Mouse (Mus musculus) heart, postnatal 4 days (tissue): ENCODE measurements around the gene Zfp800. TPM values are rescaled to one million over a fixed set of nuclear protein-coding genes. Genes with fewer than 3 reads are reported as not detected.

ENCODE experiments used
- DNase-seq: peaks from one replicate; pipeline ENCODE4 v3.0.0; 2021
- total RNA-seq, 2 experiments: library from RNA; stranded (reverse); gene quantifications; 2 replicates each; pipeline ENCODE4 v1.2.3; 2021

The Zfp800 gene
- total RNA-seq, 2 experiments from 2014 or later: 11.7 to 12.5 TPM

DNA sequence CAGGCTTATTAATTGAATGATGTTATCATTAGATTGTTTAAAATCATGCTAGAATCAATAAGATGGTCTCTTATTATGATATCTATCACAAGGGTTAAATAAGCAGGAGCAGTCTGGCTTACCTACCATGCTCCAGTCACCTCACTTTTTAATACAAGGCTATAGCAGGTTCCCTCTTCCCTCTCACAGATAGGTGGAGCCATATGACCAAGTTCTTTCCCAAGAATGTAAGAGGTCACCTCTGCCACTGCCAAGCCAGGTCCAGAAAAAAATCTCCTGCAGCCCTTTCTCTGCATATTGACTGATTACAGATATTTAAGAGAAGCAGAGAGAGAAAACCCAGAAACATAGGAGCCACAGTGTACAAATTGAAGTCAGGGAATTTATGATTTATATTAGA is 88.1 kb downstream of the Zfp800 start:
- DNase-seq: peak; percentile 7

DNA sequence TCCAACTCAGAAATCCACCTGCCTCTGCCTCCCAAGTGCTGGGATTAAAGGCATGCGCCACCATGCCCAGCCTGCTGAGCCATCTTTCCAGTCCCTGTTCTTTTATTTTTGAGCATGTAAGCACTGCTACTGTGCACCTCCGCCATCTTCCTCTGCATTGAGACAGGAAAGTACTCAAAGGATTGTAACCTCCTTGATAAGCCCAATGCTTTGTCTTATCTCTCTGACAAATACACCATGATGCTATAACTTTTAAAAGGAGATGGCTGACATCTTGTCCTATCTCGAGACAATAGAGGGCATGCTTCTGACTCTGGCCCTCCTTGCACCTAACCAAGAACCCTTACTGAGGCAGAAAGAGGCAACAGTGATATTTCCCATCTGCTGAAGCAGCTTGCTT is 88.9 kb downstream of the Zfp800 start:
- no peak for DNase-seq

DNA sequence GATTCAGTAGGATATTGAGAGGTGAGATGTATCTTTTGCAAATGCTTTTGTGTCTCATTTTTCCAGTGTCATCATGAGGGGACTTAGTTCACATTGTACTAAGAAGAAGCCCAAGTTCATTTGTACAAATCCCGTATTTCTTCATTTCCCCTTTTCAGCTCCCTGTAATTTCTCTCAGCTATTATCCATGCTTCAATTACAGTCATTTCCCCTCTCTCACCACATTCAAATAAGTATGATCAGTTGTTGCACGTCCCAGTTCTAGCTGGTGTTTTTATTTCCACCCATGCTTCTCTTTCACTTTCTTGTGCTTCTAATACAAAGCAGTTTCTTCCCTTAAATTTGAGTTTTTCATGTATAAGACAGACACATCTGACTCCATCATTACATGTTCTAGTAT is 91.1 kb downstream of the Zfp800 start:
- DNase-seq: no peak

DNA sequence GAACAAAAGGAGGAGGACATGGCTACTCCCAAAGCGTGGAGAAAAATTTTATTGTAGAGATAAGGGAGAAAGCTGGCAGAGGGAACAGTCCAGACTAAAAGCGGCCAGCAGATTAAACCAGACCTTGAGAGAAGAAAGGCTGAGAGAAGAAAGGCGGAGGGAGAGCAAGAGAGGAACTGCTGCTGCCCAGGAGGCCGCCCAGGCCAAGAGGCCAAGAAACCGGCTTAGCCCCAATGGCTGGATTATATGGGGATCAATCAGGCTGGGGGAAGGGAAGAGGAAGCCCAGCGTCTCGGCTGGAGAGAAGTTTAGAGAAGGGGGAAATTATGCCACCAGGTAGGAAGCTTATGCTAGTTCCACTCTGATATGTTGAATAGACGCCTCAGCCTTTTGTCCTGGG is 101.5 kb downstream of the Zfp800 start:
- DNase-seq: no peak

DNA sequence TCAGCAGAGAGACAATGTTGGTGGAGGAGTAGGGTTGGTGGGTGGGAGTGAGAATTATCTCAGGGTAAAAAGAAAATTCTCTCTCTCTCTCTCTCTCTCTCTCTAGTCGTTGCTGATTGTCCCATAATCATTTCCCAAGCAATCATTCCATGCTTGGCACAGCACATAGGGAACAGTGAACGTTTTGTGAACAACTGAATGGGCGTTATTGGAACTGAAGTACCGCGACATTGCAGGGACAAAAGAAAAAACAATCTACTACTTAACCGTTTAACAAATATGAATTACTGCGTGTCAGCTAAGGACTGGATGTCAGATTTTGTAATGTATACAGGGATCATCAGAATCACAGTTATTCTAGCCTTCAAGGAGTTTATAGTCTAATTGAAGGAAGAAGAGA is 102.2 kb downstream of the Zfp800 start:
- no peak for DNase-seq

DNA sequence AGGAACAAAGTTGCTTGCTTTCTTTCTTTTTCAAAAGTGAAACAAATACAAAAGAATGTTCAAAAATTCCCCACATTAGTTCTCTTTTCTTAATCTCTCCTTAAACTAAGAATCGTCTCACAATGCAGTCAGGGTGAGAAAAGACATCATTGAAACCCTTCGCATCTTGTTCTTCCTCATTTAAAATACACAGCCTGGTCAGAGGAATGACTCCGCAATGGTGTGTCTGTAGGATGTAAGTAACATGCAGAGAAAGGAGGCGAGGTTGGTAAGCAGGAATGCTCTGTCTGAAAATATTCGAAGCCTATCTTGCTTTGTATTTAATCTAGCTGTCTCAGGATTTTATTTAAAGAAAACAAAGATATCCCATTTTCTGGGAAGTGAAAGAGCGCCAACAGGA is 105.0 kb downstream of the Zfp800 start:
- DNase-seq: no peak

DNA sequence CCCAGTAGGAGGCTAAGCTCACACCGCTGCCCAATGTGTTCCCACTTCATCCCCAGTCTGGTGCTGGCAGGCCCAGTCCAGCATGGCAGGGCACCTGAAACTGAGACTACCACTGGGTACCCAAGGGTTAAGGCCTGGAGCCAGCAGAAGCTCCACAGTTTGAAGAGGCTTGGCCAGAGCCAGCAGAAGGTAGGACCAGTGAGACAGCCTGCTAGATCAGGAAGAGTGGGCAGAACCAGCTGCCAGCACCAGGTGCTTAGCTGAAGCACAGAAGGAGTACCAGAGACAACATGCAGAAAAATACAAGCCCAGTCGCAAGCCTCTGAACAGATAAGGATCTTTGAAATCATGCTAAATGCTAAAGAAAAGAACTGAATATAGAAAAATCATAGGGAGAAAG is 117.9 kb downstream of the Zfp800 start:
- DNase-seq: no peak

DNA sequence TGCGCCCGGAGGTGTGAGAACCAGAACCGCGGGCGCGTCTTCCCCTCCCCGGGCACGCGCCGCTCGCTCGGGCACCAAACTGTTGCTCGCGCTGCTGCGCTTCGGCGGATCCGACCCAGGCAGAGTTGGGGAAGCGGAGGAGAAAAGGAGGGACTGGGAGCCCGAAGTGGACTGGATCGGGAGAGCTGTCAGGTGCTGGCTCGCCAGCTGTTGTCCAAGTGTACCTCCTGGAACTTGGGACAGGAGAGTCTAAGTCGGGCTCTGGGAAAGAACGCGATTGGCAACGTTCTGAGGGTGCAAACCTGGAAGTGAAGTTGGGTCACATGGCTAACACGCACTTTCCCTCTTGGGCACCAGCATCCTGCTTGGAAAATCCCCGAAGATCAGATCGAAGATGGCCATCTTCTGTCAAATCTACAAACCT is 135.6 kb downstream of the Zfp800 start:
- DNase-seq: no peak

DNA sequence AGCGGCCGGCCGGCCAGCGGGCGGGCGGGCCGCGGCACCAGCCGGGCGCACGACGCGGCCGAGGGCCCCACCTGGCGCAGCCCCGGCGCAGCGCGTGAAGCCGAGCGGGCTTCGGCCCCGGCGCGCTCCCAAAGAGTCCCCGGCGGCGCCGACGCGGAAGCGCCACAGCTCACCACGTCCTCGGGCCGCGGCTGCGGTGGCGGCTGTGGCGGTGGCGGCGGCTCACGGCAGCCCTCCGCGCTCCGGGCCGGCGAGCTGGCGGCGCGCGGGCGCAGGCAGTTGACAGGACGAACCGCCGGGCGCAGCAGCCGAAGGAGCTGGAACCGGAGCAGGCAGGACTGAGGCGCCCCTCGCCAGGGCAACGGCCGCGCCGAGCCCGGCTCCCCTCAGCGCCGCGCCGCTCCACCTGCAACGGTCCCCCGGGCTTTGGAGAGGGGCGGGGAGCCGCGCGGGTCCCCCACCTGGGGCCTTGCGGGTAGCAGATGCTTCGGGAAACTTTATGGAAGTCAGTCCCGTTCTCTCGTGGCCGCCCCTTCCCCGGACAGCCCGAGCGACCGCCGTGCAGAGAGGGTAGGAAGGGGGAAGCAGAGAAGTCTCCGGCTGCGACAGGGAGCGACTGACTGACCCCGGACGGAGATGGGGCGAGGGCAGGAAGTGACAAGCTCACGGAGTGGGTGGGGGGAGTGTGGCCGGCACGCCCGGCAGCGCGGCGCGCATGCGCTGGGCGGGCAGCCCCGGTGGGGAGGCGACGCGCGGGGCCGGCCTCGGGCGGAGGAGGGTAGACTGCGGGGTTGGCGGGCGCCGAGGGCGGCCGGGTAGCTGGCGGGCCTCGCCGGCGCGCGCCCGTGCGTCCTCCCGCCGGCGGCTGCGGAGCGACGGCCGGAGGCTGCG is 136.3 kb downstream of the Zfp800 start:
- DNase-seq: peak; percentile 92

DNA sequence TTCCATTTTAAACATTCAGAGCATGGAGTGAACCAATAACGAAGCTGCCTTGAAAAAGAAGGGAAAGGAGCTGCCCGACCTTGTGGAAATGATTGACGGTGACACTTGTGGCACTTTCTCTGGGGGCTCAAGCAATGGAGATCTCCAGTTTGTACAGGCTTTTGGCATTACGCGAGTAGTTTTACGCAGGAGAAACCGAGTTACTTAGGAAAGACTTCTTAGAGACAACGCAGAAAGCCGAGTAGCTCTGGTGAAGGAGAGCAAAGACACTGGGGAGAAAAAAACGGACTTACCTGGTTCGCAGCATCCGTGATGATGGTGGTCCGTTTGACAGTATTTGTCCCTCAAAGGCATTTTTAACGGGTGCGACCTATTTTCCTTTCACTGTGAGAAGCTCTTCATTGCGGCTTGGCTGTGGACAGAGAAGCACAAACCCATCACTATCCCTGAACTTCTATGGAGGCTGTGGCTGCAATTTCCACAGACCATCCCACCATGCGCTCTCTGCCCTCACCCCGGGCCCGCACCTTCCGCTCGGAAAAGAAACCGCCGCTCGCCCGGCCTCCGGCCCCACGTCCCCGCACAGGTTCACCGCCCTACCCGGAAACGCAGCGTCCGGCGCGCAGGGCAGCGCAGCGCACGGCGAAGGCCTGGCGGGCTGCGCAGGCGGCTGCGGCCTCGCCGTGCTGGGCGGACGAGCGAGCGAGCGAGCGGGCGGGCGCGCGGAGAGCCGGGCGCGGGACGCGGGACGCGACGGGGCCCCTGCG is 137.2 kb downstream of the Zfp800 start:
- DNase-seq: peak; percentile 50

DNA sequence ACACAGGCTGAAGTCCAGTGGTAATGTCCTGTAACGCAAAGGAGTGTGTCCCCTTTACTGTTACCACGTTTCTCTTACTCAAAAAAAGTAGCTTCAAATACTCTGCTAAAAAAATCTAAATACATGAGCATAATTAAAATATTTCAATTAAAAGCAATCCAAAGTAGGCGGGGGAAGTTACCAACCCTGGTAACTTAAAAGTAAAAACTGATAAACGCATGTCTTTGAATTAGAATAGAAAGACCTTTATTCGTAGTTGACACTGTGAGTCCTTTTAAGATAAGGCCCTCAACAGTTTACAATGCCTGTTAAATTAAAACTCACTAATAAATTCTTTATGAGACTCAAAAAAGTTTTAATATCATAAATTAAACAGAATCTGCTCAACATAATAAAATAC is 138.1 kb downstream of the Zfp800 start:
- no peak for DNase-seq

DNA sequence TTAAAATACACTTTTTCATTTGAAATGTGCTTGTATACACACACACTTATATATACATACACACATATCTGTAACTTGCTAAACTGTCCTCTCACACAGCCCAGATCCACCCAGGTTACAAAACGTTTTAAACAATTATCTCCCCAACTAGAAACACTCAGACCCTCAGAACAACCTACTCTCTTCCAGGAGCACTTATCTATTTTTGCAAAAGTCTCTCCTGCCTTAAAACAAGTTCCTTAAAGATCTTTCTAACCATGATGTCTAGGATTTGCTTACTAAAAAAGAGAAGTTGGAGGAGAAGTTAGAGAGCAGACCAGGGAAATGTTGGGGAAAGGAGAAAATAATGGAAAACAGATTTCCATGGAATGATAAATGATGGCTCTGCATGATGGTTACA is 139.4 kb downstream of the Zfp800 start:
- DNase-seq: no peak

DNA sequence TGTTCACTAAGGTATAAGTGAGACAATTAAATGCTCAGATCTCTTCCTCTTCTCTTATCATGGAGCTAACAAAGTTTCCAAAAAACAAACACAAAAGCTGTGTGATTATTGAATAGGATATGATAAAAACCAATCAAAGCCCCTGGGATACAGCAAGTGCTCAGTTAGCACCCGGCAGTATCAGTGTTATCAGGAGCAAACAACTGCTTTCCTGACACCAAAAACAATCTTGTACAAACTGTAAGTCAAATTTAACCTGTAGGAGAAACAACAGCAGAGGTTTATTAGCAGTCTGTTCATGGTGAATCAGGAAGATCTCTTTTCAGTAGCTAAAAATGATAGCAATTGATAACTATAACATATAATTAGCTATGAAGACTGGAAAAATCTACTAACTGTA is 140.0 kb downstream of the Zfp800 start:
- no peak for DNase-seq

DNA sequence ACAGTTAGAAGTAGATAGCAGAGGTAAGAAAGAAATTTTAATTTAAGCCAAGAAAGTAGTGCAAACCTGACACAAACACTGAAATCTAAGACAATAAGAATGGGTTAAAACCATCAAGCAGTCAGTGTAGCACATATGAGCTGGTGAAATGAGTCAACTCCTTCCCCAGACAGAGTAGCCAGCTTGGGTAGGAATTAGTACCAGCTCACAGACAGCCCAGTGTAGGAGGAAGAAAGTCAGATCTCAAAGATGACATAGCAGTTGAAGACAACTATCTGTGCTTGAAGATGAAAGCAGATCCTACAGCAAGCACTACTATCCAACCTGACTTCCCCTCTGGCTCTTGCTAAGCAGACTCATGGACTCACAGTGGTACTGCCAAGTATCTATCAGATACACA is 145.0 kb downstream of the Zfp800 start:
- no peak for DNase-seq

DNA sequence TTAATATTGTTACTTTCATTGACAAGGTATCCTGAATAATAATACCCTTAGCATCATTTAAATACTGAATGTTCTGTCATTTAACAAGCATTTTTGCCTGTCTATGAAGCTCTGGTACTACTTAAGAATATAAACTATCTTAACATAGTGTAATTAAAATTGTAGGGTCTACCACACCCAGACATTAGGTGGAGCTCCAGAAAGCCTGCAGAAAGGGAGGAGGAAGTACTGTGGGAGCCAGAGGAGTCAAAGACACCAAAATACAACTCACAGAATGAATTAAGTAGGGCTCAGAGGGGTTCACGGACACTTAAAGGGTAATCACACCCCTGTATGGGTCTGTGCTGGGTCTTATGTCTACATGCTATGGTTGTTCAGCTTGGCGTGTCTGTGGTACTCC is 149.6 kb downstream of the Zfp800 start:
- DNase-seq: no peak

DNA sequence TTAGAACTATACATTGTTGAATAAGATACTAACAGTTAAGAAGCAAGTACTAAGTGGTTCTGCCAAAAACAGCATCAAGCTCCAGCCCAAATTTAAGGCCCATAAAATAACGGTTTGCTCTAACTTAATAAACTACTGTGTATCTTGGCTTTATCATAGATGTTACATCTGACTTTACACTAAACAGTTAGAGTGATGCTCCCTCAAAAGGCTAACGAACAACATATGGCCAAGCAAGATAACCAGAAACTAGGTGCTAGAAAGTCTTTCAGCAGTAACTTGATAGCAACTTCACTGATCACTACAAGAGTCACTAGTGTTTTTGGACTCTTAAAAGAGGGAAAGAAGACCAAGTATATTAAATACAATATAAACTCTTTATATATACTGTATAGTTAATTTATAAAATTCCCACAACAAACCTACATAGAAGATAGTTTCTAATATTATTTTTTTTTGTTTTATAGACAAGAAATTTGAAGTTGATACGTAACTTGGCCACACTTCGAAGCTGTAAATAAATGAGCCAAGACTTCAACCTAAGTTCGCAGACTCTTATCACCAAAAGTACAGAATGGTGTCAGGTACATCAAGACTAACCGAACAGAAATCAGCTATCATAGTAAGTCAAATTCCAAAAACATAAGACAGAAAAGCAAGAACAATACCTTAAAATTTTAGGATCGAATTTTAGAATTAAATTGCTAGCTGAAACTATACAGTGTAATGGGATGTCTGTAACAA is 165.0 kb downstream of the Zfp800 start:
- no peak for DNase-seq

DNA sequence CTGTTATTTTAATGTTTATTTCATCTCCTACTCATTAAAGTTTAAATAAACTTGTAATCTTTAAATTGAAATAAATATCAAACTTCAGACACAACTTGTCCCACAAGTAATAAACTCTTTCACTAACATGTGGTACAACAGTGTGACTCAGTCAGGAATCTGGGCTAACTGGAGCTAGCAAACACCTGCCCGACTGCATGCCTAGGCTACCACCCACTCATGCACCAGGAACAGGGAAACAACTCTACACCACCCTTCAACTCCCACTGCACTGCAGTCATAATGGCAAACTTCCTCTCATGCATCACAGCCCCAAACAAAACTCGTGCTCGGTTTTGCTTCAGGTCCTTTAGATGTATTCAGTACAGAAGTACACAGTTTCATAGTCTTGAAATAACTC is 169.7 kb downstream of the Zfp800 start:
- DNase-seq: no peak

DNA sequence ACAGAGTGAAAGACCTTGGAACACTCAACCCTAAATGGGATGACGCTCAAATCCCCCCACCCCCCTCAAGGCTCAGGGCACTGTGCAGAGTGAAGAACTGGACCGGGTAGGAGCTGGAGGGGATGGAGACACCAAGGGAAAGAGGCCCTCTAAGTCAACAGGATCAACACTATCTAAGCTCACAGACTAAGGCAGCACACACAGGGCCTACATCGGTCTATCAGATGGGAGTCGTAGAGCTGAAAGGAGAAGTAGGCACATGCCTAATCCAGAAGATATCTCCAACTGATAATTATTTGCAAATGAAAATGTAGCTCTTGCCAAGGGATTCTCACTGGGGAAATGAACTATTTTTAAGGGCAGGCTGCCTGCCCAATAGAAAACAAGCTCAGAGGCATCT is 176.8 kb downstream of the Zfp800 start:
- no peak for DNase-seq

DNA sequence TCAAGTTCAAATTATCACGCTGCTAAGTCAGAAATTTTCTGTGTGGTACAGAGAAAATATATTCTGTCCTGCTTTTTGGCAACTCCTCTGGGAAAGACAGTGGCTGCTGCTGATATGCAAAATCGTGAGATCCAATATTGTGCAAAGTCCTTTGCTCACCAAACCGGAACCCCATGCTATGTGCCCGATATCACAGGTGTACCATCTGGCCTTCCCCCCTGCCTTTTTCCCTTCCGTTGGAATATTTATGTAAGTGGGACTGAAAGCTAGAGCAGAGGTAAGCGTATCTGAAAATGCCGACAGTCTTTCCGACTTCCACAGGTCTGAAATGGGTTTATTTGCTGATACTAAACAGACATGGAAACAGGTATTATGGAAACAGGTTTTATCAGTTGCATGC is 179.4 kb downstream of the Zfp800 start:
- no peak for DNase-seq

DNA sequence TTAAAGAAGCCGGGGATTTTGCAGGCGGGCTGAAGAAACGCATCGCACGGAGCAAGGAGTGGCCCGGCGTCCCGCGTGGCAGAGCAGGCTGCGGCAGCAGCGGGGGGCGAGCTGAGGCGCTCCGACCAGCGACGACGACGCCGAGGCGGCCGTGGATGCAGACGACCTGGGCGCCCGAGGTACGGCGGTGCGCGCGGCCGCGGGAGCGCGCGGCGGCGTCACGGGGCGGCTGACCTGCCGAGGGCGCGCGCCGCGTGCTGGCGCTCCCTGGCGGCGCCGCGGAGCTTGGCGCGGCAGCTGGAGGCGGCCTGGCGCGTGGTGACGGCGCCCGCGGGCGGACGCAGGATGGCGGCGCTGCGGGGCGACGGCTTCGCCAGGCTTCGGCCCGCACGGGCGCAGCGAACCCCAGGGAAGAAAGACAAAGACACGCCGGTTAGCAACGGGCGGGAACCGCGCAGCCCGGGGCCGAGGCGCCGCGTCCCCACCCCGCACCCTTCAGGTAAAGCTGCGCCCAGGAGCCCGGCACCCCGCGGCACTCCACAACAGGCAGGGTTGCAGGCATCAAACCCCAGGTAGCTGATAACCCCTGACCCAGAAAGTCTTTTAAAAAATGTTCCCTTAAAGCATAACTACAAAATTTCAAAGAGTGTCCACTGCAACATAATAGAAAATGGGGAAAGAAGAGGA is 182.4 kb downstream of the Zfp800 start:
- DNase-seq: peak; percentile 70

DNA sequence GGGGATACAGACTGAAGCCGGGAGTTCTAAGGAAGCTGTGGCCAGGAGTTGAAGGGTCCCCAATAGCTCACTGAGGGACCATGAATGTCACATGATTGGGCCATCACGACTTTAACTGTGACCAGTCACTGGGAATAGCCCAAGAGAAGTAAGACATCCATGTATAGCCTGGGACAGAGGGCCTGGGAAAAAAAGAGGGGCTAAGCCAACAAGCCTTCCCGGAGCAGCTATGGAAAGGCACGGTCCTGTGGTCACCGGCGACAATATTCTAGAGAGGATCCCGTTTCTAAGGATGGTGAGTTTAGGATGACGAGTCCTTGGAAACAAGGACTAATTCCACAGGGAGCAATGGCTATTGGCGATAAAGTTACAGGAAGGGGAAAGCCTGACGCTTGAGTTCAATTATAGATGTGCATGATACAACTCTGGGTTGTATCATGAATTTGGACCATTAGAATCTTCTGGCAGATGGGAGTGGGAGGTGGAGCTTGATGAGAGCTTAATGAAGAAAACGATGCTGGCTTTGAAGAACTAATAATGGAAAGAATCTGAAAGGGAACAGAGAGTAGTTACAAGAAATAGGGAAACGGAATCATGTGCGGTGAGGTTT is 183.0 kb downstream of the Zfp800 start:
- DNase-seq: no peak

DNA sequence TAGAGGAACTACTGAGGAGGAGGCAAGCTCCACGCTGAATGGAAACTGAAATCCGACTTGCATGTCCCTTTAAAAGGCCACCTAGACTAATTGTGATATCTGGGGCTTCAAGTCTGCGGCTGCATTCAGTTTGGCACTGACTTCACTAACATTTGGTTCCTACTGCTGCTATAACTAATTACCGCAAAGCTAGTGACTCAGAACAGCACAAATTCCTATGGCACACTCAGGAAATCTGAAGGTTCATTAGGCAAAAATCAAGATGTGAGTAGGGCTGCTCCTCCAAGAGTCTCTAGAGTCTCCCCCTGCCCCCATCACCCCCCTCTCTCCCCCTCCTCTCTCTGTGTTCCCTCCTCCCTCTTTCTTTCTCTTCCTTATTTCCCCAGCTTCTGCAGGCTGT is 194.4 kb downstream of the Zfp800 start:
- DNase-seq: no peak
